Mouse (Mus musculus) R1 (cell line): ENCODE results near the gene 5730596B20Rik.
A peak's percentile ranks its signal among the peaks of the same experiment; 100 is the strongest.

Experiments used
- DNase-seq: peaks from one replicate; pipeline ENCODE4 v3.0.0-alpha.2; 2018; ENCODE audit warnings: low read depth, low spot score

Gene 5730596B20Rik

DNA sequence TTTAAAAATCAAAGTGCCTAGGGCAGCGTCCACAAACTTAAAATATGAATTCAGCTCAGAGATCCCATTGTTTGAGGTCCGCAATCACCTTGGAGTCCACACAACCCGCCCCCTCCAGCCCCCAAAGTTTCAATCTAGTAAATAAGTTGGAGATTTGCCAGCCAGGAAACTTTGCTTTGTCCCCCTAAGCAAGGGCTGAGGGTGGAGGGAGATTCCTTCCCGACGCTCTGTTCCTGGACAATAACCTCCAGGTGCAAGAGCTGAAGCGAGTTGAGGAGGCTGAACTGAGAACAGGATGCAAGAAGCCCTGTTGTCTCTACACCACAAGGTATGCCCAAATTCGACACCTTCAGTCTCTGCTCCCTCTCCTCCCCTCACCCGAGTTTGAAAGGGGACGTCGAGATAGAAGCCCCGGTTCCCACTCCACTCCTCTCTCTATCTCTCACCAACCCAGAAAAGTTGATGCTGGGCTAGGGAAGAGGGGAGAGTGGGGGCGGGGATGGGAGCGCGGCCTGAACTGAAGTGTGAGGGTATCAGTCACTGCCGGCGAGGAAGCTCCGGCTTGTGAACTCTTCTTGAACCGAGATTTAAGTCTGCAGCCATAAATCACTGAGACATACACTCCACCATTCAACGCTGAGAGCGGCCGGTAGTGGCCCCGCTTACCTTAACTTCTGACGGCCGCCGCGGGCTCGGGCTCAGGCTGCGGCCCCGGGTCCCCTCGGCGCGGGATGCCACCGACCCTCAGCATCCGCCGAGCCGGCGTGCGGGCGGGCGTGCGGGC lies 2.1 kb upstream of the 5730596B20Rik start:
- DNase-seq: peak; percentile 77

- DNase-seq: no peak
Observed at GRCm38 (mm10) chr6:52175864-52176263, 1.4 kb upstream of the 5730596B20Rik start.

DNA sequence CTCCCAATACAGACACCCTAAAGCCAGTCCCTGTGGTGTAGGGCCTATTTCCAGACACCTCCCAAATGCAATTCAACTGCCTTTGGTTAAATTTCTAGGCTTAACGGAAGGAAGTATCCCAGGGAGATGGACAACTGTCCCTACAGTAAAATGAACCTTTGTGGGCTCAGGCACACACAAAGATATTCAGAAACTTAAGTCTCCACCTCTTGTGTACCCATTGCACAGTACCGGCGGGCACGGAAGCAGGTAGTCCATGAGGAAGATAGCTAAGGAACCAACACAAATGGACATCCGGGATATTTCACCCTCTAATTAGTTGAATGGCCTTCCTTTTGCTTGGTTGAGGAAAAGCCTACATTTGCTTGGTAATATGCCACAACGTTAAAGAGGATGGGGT lies 907 bp upstream of the 5730596B20Rik start:
- DNase-seq: no peak

GRCm38 (mm10) chr6:52177806-52178205 lies 508 bp downstream of the 5730596B20Rik start:
- no peak for DNase-seq

- DNase-seq: no peak
Observed at GRCm38 (mm10) chr6:52178918-52179665, 1.8 kb downstream of the 5730596B20Rik start.

- no peak for DNase-seq
Observed at GRCm38 (mm10) chr6:52179690-52180089, 2.4 kb downstream of the 5730596B20Rik start.

GRCm38 (mm10) chr6:52180213-52180710 lies 3.0 kb downstream of the 5730596B20Rik start:
- DNase-seq: no peak

DNA sequence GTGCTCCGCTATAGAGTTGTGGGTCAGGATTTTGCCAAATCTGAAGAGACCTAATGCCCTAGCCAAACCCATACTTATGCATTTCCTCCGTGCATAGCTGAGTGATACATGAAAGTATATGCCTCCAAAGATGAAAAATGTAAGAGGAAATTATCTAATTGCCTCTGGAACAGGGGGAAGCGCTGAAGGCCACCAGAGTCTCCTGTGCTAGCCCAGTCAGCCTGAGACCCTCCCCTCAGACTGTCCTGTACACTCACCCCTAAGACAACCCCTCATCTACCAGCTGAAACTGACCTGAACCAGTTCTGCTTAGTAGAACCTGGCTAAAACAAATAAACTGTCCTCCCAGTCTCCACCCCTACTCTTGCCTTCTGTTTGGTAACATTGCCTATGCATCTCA lies 3.4 kb downstream of the 5730596B20Rik start:
- no peak for DNase-seq

GRCm38 (mm10) chr6:52182030-52182429 lies 4.7 kb downstream of the 5730596B20Rik start:
- no peak for DNase-seq

- no peak for DNase-seq
Observed at GRCm38 (mm10) chr6:52182793-52183192, 5.5 kb downstream of the 5730596B20Rik start.

DNA sequence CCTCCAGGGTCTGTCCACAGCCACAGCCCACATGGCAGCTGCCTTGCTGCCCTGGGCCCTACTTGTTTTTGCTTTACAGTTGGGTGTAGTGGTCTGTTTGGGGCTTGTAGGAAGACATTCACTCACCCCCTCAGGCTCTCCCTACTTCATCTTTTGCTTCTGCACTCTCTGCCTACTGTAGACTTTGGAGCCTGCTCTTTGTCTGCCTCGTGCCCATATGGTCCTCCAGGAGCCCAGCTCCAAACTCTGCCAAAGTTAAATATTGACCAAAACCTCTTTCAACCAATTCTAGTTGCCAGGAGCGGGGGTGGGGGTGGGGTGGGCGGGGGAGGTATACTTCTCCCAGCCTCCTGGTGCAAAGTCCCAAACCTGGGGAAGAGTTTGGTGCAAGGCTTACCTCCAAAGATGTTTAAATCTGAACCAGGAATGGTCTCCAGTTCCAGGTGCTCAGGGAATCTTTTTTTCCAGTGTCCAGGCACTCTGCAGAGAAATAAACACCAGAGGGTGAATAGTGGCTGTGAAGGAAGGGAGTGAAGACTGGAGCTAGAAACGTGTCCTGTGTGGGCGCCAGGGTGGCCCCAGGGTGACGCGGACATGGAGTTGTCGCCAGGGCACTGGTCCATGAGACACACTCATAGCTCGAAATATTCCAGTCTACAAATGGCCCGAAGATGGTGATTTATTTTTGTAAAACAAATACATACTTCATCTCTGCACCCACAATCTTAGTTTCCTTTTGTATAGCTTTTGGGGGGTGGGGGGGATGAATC lies 6.2 kb downstream of the 5730596B20Rik start:
- no peak for DNase-seq

GRCm38 (mm10) chr6:52184668-52185067 lies 7.4 kb downstream of the 5730596B20Rik start:
- no peak for DNase-seq

DNA sequence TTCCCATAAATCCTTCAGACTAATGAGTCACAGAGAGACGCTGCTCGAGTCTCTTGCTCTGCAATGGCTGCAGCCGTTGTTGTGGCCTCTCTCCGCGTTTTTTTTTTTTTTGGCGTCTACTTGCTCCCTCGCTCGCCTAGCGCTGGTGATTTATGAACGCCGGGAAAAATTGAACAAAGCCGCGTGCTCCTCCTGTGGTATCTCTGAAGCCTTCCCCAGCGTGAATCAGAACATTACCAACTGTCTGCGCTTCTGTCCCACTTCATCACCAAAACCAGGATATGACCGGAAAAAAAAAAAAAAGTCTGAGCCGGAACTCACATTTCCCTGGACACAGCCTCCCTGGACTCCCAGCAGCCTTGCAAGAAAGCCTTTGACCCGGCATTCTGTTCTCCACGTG lies 7.9 kb downstream of the 5730596B20Rik start:
- no peak for DNase-seq

GRCm38 (mm10) chr6:52185834-52186233 lies 8.5 kb downstream of the 5730596B20Rik start:
- DNase-seq: no peak

DNA sequence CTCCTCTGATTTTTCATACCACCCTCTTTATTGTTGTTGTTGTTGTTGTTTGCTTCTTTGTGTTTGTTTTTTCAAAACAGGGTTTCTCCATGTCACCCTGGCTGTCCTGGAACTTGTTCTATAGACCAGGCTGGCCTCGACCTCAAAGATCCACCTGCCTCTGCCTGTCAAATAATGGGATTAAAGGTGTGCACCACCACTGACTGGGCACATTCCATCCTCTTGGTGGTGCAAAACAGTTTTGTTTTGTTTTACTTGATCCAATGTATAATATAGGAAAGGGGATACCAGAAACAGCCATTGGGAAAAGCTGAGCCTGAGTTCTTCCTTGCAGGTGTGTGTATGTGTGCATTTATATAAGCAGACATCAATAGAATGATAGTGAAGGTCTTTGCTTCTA lies 9.2 kb downstream of the 5730596B20Rik start:
- no peak for DNase-seq

DNA sequence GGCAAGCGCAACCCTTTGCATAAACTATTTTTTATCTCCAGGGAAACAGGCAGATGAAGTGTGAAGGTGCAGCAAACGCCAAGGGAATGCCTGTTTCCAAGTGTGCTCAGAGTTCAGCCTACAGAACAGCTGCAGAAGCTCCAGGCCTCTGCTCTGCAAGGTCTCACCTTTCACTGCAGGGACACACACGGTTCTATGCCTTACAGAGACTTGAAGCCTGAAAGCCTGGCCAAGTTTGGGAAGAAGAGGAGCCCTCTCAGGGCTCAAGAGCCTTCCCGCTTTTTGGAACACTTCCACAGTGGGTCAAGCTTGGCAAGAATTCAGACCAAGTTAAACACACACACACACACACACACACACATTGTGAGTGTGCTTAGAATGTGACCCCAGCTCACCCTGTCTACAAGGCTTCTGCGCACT lies 11.9 kb downstream of the 5730596B20Rik start:
- no peak for DNase-seq

DNA sequence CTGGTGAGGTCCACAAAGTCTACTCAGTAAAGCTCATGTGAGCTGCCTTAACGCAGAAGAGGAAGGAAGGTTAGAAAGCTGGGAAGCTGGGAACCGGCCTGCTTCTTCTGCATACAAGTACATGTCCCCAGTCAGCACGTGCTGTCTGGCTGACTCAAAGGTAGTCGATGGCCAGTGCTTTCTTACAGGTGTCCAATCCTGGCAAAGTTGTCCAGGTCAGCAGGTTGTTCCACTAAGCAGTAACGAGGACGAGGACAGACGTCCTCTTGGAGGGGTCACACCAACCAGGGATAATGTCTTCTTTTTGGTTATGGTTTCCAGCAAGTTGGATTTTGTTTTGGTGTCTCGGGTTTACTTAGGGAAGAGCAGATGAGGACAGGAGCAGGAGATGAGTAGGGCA lies 12.6 kb downstream of the 5730596B20Rik start:
- no peak for DNase-seq

DNA sequence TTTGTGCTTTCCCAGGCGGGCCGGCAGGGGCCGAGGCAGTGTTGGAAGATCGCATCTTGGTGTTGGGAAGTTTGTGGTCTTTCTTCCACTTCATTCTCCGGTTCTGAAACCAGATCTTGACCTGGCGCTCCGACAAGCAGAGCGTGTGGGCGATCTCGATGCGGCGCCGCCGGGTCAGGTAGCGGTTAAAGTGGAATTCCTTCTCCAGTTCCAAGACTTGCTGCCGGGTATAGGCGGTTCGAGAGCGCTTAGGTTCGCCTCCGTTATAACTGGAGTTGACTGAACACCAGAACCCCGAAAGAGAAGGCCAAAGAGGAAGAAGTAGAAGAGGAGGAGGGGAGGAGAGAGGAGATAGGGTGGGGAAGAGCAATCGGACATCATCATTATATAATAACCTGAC lies 13.1 kb downstream of the 5730596B20Rik start:
- DNase-seq: peak; percentile 52

- DNase-seq: no peak
Observed at GRCm38 (mm10) chr6:52190906-52191810, 13.9 kb downstream of the 5730596B20Rik start, which contains the start of gene Hoxa4. Hoxa4 (minus strand) TSS chr6:52191753.

GRCm38 (mm10) chr6:52191860-52192550 lies 14.7 kb downstream of the 5730596B20Rik start:
- peak; percentile 82 for DNase-seq
